Mouse (Mus musculus) spleen, adult 2 months (tissue): Measurements from ENCODE around the gene Lrrc1.

Experiments used
- CTCF ChIP-seq: fragments of 200-500 bp; IDR thresholded peaks from 2 replicates; pipeline ENCODE4 v1.5.1; 2011; ENCODE audit warnings: mild to moderate bottlenecking, inconsistent platforms; ENCODE audit not compliant: insufficient read depth, insufficient read length, insufficient replicate concordance; ENCODE audit errors: extremely low read depth
- POLR2A ChIP-seq: fragments of 200-500 bp; IDR thresholded peaks from 2 replicates; pipeline ENCODE4 v1.6.1; 2011; ENCODE audit warnings: low read depth, low read length, inconsistent platforms

DNA sequence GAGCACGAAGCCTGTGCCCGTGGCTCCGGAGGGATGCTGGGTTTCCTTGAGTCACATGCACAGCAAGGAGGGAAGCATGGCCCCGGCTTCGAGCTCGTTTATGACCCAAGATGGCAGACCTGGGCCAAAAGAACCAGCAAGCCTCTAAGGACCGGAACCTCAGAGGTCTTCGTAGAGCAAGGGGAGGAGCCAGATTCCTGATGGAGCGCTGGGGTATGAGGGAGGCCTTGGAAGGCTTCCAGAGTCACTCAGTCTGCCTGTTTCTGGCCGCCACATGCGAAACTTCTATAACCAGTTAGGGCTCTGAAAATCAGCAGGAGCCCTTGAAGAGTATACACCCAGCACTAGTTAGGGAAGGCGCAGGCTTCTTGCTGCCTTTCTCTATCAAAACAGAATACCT, 159.1 kb downstream of the Lrrc1 start:
- TF ChIP-seq POLR2A = no peak
- TF ChIP-seq CTCF = no peak
